19 mouse cellular contexts compared by ENCODE assay signal in genomic region chr8:66444141-66444540, GRCm38 (mm10). TPM values are rescaled to one million over a fixed set of nuclear protein-coding genes. Genes with fewer than 3 reads are reported as not detected.
DNase-seq lines count a peak whose midpoint lies in the region; ATAC-seq and TF ChIP-seq lines count a peak whose summit lies in the region.
"Had no signal": no experiment of that assay in that cellular context is flagged by ENCODE, and none has a peak within 500 bp of the region (broad histone marks: within the 10 kb centered on the region; RNA-seq: fewer than 3 reads in every experiment).

No protein-coding gene starts in this region.

- no peak overlapping the region for H3K9ac ChIP-seq in liver, postnatal 0 days (replicated peaks)
- H3K9ac ChIP-seq in liver, embryonic 11.5 days (ENCODE audit: low read depth, low read length) = no peak overlapping the region
- H3K9ac ChIP-seq in CH12.LX (ENCODE audit: insufficient read depth, low read depth) = no peak overlapping the region
- H3K9ac ChIP-seq: forebrain, embryonic 12.5 days; limb, embryonic 13.5 days; stomach, embryonic 15.5 days had no signal

- no peak for TF ChIP-seq EP300 in liver, postnatal 0 days (IDR thresholded peaks at IDR 0.05; ENCODE audit: low read depth)
- no peak for TF ChIP-seq EP300 in CH12.LX (IDR thresholded peaks at IDR 0.05; ENCODE audit: low read length)

- H3K4me1 ChIP-seq in liver, postnatal 0 days (ENCODE audit: insufficient read depth) = no peaks in the 10 kb centered on the region
- H3K4me1 ChIP-seq in liver, embryonic 11.5 days (replicated peaks; ENCODE audit: control insufficient read depth, insufficient read depth, low read length) = no peaks in the 10 kb centered on the region
- peaks cover 5 to 20% of the 10 kb centered on the region in 2 experiments; a peak in 3 of 4 replicates for H3K4me1 ChIP-seq in CH12.LX (ENCODE audit: control insufficient read depth in 1 of 2, insufficient read depth in 2 of 2)
- H3K4me1 ChIP-seq: embryonic facial prominence, embryonic 10.5 days; forebrain, embryonic 12.5 days; limb, embryonic 13.5 days; stomach, embryonic 15.5 days had no signal

- H3K27ac ChIP-seq in liver, postnatal 0 days (ENCODE audit: low read depth) = no peak overlapping the region
- H3K27ac ChIP-seq in liver, embryonic 11.5 days (ENCODE audit: low read depth, low read length) = no peak overlapping the region
- no peak overlapping the region for H3K27ac ChIP-seq in CH12.LX (ENCODE audit: insufficient read depth, low read depth)
- H3K27ac ChIP-seq: embryonic facial prominence, embryonic 10.5 days; forebrain, embryonic 12.5 days; hindbrain, postnatal 0 days; kidney, postnatal 0 days; limb, embryonic 13.5 days; stomach, embryonic 15.5 days had no signal

- H3K9me3 ChIP-seq in liver, postnatal 0 days (ENCODE audit: low read length) = no peaks in the 10 kb centered on the region
- no peaks in the 10 kb centered on the region for H3K9me3 ChIP-seq in liver, embryonic 11.5 days (ENCODE audit: control insufficient read depth, low read length)
- H3K9me3 ChIP-seq in CH12.LX (replicated peaks; ENCODE audit: low read length) = no peaks in the 10 kb centered on the region
- H3K9me3 ChIP-seq: embryonic facial prominence, embryonic 10.5 days; forebrain, embryonic 12.5 days; limb, embryonic 13.5 days; stomach, embryonic 15.5 days had no signal

- DNase-seq in liver, postnatal 0 days = no peak
- DNase-seq in liver, embryonic 11.5 days (ENCODE audit: low spot score) = no peak
- peak; percentile 53 for DNase-seq in CH12.LX (ENCODE audit: extremely low read depth)
- DNase-seq in lung, postnatal 36 days = peak; percentile 62
- DNase-seq in cerebellum, adult 8-10 months = no peak
- DNase-seq in frontal cortex, postnatal 36 days (ENCODE audit: low spot score in 2 of 2) = no peak
- DNase-seq: adrenal gland, postnatal 14 days; cerebellum, adult 11 months; cerebellum, postnatal 36 days; gastrocnemius, postnatal 14 days; kidney, adult 18-20 months had no signal

- TF ChIP-seq POLR2A in CH12.LX (IDR thresholded peaks at IDR 0.05; ENCODE audit: low read depth, low read length) = no peak

- 45% methylated on average over 5 of the region's 5 CpGs for WGBS in liver, postnatal 0 days (ENCODE audit: insufficient replicate concordance)
- WGBS in liver, embryonic 11.5 days = 55% methylated on average over 5 of the region's 5 CpGs

- ATAC-seq in liver, postnatal 0 days = peak; percentile 40; the same call in 1 of the 2 replicates
- ATAC-seq in liver, embryonic 11.5 days (replicated peaks; ENCODE audit: low FRiP score) = no peak
- peak; percentile 45; the same call in 1 of the 2 replicates for ATAC-seq in neutrophil, adult 5-6 weeks (ENCODE audit: extremely low read depth, insufficient number of reproducible peaks, low FRiP score, poor library complexity, severe bottlenecking)
- ATAC-seq: activated CD4-positive, CD25-positive, alpha-beta regulatory T cell, adult 4 months; hindbrain, postnatal 0 days had no signal

- no peaks in the 10 kb centered on the region for H3K36me3 ChIP-seq in liver, postnatal 0 days (replicated peaks; ENCODE audit: insufficient read depth, low read length)
- no peaks in the 10 kb centered on the region for H3K36me3 ChIP-seq in liver, embryonic 11.5 days (ENCODE audit: control insufficient read depth, insufficient read depth, low read length)
- H3K36me3 ChIP-seq in CH12.LX (replicated peaks in 1 of 2; ENCODE audit: control insufficient read depth in 1 of 2, insufficient read depth in 1 of 2, low read length in 1 of 2) = no peaks in the 10 kb centered on the region
- H3K36me3 ChIP-seq: embryonic facial prominence, embryonic 10.5 days; forebrain, embryonic 12.5 days; limb, embryonic 13.5 days; stomach, embryonic 15.5 days had no signal

- in situ Hi-C loops in CH12.LX (cut with MboI; ENCODE audit: low pct_ligation_motif_present, low pct_unique_long_range_greater_than_20kb, low sequenced_read_pairs) = loop anchor here (25.0 kb wide), 1 partner anchor 1282 kb away; no protein-coding TSS in a partner anchor

- no peak overlapping the region for H3K4me3 ChIP-seq in liver, postnatal 0 days (ENCODE audit: low read depth, low read length)
- H3K4me3 ChIP-seq in liver, embryonic 11.5 days (ENCODE audit: low read depth, low read length) = no peak overlapping the region
- no peak overlapping the region for H3K4me3 ChIP-seq in CH12.LX (replicated peaks in 1 of 3; ENCODE audit: low read depth in 2 of 3, low read length in 2 of 3, poor library complexity in 1 of 3)
- H3K4me3 ChIP-seq: embryonic facial prominence, embryonic 10.5 days; forebrain, embryonic 12.5 days; limb, embryonic 13.5 days; stomach, embryonic 15.5 days had no signal

- no peaks in the 10 kb centered on the region for H3K27me3 ChIP-seq in liver, postnatal 0 days (ENCODE audit: insufficient read depth, low read length)
- H3K27me3 ChIP-seq in liver, embryonic 11.5 days (replicated peaks; ENCODE audit: control insufficient read depth, insufficient read depth, low read length) = no peaks in the 10 kb centered on the region
- H3K27me3 ChIP-seq in CH12.LX (replicated peaks) = no peaks in the 10 kb centered on the region
- H3K27me3 ChIP-seq: forebrain, embryonic 12.5 days; limb, embryonic 13.5 days; stomach, embryonic 15.5 days had no signal

- no peak for TF ChIP-seq CTCF in liver, postnatal 0 days (IDR thresholded peaks at IDR 0.05; ENCODE audit: low read depth)
- no peak for TF ChIP-seq CTCF in CH12.LX (conservative IDR thresholded peaks at IDR 0.05 in 1 of 2, IDR thresholded peaks at IDR 0.05 in 1 of 2; ENCODE audit: low read depth in 2 of 2, low read length in 2 of 2)

- no peaks in the 10 kb centered on the region for H3K79me2 ChIP-seq in CH12.LX (replicated peaks; ENCODE audit: control insufficient read depth, extremely low read depth, insufficient read depth, poor library complexity, severe bottlenecking)

- no peak overlapping the region for H3K4me2 ChIP-seq in liver, postnatal 0 days (ENCODE audit: low read depth, low read length)
- H3K4me2 ChIP-seq in liver, embryonic 11.5 days = no peak overlapping the region
- H3K4me2 ChIP-seq in CH12.LX (ENCODE audit: insufficient read depth, low read depth, poor library complexity, severe bottlenecking) = no peak overlapping the region; the same call in 1 of the 2 replicates
- H3K4me2 ChIP-seq: forebrain, embryonic 12.5 days; limb, embryonic 13.5 days; stomach, embryonic 15.5 days had no signal

- no peak for TF ChIP-seq RAD21 in CH12.LX (IDR thresholded peaks at IDR 0.05; ENCODE audit: low read depth, low read length)

- dilution Hi-C loops in CH12.LX (cut with MboI; ENCODE audit: extremely low pct_ligation_motif_present, extremely low pct_unique_long_range_greater_than_20kb, low sequenced_read_pairs) = no loop called here

TF ChIP-seq in CH12.LX, 34 proteins besides CTCF, POLR2A, EP300 and RAD21:
- TF ChIP-seq UBTF (IDR thresholded peaks at IDR 0.05; ENCODE audit: low read depth, low read length) (no peak), MXI1 (IDR thresholded peaks at IDR 0.05; ENCODE audit: low read depth, low read length) (no peak), MAFK (IDR thresholded peaks at IDR 0.05; ENCODE audit: insufficient replicate concordance, low read length) (no peak), RCOR1 (conservative IDR thresholded peaks at IDR 0.05; ENCODE audit: low read depth, low read length) (no peak), MAX (IDR thresholded peaks at IDR 0.05; ENCODE audit: low read length) (no peak), TBP (conservative IDR thresholded peaks at IDR 0.05; ENCODE audit: low read depth, low read length) (no peak), MYC (IDR thresholded peaks at IDR 0.05; ENCODE audit: low read depth, low read length) (no peak), SIN3A (IDR thresholded peaks at IDR 0.05; ENCODE audit: low read length) (no peak), USF2 (conservative IDR thresholded peaks at IDR 0.05; ENCODE audit: low read depth, low read length) (no peak), POLR2AphosphoS2 (IDR thresholded peaks at IDR 0.05; ENCODE audit: low read depth, low read length) (no peak), IRF4 (IDR thresholded peaks at IDR 0.05; ENCODE audit: low read depth, low read length) (peak; percentile 46; the same call in 1 of the 2 replicates), ZC3H11A (IDR thresholded peaks at IDR 0.05; ENCODE audit: low read depth, low read length) (no peak), MEF2A (IDR thresholded peaks at IDR 0.05; ENCODE audit: borderline replicate concordance, low read depth, low read length) (no peak), GABPA (IDR thresholded peaks at IDR 0.05; ENCODE audit: insufficient replicate concordance, low read depth, low read length) (no peak), ZKSCAN1 (IDR thresholded peaks at IDR 0.05; ENCODE audit: borderline replicate concordance, low read depth, low read length) (no peak), ELF1 (IDR thresholded peaks at IDR 0.05; ENCODE audit: low read depth, low read length) (0 out of 2 replicates have a peak, but pooled peaks have one; percentile 16), MAZ (IDR thresholded peaks at IDR 0.05; ENCODE audit: low read depth, low read length) (no peak), BHLHE40 (IDR thresholded peaks at IDR 0.05; ENCODE audit: low read depth, low read length) (peak; percentile 94), ETS1 (conservative IDR thresholded peaks at IDR 0.05; ENCODE audit: low read depth, low read length) (no peak), SMC3 (IDR thresholded peaks at IDR 0.05; ENCODE audit: low read depth, low read length) (no peak), USF1 (IDR thresholded peaks at IDR 0.05; ENCODE audit: low read depth, low read length) (no peak)

RNA-seq across cellular contexts. Expression of gene Tma16, which starts 42.2 kb away (rescaled TPM):
- polyA plus RNA-seq in liver, postnatal 0 days (2015; fragmentation: Nextera tagmentation; extraction: Ambion mirVana) = 5.1 and 5.7 TPM in 2 replicates
- polyA plus RNA-seq in liver, embryonic 11.5 days (2014; fragmentation: Nextera tagmentation; extraction: Ambion mirVana) = 19.5 and 20.9 TPM in 2 replicates
- total RNA-seq in CH12.LX (2012; rRNA removed) = 13.7 and 19.9 TPM in 2 replicates
- total RNA-seq in CH12.LX (2014; rRNA removed) = 36.0 and 43.5 TPM in 2 replicates
- 36.5 TPM in 2 replicates for polyA plus RNA-seq in CH12.LX (2012; ENCODE audit: insufficient read length, low read depth)
- 13.3 and 13.4 TPM in 2 replicates for total RNA-seq in neutrophil, adult 5-6 weeks (2017)

Comparison
In these comparisons a context has a peak if more than half of its experiments do, and no peak if none do; other contexts are left out.
1. DNase-seq: peak in CH12.LX (single experiment) and lung, postnatal 36 days (single experiment); none in liver, postnatal 0 days (single experiment), liver, embryonic 11.5 days (single experiment), cerebellum, adult 8-10 months (single experiment) and frontal cortex, postnatal 36 days (0 of 2).